Mouse (Mus musculus): ENCODE results near the gene Lrig3. TPM values are rescaled to one million over a fixed set of nuclear protein-coding genes. Genes with fewer than 3 reads are reported as not detected.
A peak's percentile ranks its signal among the peaks of the same experiment; 100 is the strongest.

Lrig3 gene
- total RNA-seq (2021) = 1 to 10 TPM; 3.0 TPM

- intact Hi-C loops (cut with DNase I) = no loop called here
- peak; percentile 81 to 87 for DNase-seq
These were observed at the start of gene Lrig3 for GRCm38 (mm10) chr10:125965968-125966480. Gene Lrig3 (plus strand): TSS chr10:125966168.

DNA sequence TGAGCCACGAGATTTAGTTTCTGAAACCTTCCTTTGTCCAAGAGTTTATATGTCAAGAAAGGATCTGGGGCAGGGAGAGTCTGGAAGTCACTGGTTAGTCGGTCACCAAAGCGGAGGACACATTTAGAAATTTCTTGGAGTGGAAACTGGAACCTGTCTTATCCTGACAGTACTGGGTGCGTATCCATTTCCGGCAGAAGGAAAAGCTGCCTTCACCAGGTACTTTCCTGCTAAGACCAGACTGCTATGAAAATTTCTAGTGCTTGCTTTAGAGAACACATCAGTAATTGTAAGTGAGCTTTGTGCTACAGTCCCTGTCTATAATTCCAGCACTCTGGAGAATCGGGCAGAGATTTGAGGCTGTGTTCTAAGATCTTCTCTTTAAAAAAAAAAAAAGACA, 49.2 kb upstream of the Lrig3 start:
- intact Hi-C loops (cut with DNase I) = no loop called here
- no peak for DNase-seq

GRCm38 (mm10) chr10:125917436-125917871, 48.5 kb upstream of the Lrig3 start:
- no peak for DNase-seq
- intact Hi-C loops (cut with DNase I) = no loop called here

DNA sequence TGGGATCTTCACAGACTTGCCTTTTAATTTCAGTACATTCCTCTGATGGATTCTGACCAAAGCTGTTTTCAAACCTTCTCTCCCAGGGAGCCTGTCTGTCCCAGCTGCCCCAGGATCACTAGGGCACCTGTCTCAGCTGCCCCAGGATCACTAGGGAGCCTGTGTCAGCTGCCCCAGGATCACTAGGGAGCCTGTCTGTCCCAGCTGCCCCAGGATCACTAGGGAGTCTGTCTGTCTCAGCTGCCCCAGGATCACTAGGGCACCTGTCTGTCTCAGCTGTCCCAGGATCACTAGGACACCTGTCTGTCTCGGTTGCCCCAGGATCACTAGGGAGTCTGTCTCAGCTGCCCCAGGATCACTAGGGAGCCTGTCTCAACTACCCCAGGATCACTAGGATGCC, 47.0 kb upstream of the Lrig3 start:
- no peak for DNase-seq
- intact Hi-C loops (cut with DNase I) = no loop called here

- intact Hi-C loops (cut with DNase I) = no loop called here
- no peak for DNase-seq
These were observed 44.1 kb upstream of the Lrig3 start for GRCm38 (mm10) chr10:125921654-125922446.

DNA sequence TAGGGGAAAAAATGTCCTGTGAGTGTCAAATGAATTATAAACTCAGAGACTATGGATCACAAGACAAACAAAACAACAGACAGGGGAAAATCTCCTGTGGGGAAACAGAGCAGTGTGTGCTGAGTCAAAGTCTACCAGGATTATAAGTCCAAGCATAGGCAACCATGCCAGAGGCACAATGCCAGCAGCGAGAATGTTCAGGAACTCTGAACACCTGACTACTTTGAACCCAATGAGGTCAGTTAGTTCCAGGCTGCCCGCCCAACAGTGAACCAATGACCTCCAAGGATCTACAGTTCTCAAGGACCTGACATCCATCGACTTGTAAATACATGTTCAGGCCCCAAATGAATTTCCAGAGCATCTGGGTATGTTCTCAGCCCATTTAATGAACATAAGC, 36.0 kb upstream of the Lrig3 start:
- no peak for DNase-seq
- intact Hi-C loops (cut with DNase I) = no loop called here

GRCm38 (mm10) chr10:125933388-125933787, 32.6 kb upstream of the Lrig3 start:
- no peak for DNase-seq

DNA sequence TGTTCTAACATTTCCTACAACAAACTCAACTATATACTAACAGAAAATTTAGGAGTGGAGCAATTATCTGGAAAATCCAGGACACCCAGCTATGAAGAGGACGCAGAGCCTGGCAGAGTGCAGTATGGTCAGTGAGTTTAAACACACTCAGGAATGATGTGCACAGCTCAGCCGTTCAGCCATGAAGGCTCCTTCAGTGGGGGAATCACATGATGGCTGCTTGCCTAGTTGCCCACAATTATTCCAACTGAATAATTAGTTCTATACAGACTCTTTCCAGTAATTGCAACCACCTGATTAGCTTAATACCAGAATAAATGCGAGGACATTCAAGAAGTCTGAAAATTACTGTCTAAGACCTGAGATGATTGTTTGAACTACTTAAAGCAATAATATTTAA, 31.9 kb upstream of the Lrig3 start:
- intact Hi-C loops (cut with DNase I) = no loop called here
- DNase-seq = no peak

More at GRCm38 (mm10) chr10:125933388-125933787, 32.6 kb upstream of the Lrig3 start:
- intact Hi-C loops (cut with DNase I) = no loop called here

DNA sequence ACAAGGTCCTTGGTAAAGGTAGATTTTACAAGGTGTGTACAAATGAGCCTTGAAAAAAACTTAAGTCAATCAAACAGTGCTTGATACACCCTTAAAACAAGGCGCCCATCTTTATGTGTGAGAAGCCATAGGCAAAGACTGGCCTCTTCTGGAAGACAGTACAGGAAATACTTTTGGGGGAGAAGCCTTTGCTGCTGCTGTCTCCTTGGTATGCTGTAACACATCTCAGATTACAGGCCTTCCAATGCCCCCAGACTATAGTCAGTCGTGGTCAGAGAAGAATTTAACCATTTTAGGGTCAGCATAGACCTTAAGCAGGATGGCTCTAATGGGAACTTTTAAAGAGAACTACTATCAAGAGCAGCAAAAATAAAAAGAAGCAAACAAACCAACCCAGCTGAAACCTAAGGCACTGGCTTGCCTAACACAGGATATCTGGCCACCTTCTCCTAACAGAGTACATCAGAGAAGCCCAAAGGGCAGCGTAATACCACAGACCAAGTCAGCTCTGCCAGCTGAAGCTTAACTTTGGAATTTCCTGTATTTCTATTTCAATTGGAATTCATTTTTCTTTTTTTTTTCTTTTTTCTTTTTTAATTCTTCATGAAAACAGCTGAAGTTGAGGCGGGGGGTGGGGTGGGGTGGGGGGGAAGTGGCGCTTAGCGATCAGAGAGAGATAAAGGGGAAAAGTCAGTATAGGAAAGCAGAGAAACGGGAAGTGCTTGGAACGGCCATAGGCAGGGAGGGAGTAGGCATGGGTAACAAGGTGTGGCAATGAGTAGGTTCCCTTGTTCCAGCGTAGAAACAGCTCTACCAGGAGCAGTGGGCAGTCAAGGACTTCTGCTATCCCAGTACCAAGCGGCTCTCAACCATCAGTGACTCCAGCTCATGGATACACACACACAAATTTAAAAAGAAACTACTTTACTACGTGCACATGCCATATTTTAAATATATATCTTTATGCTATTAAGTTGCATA, 28.2 kb upstream of the Lrig3 start:
- intact Hi-C loops (cut with DNase I) = no loop called here
- DNase-seq = no peak

- DNase-seq = no peak
- intact Hi-C loops (cut with DNase I) = no loop called here
These were observed 27.2 kb upstream of the Lrig3 start for GRCm38 (mm10) chr10:125938528-125939402.

GRCm38 (mm10) chr10:125940316-125941059, 25.5 kb upstream of the Lrig3 start:
- intact Hi-C loops (cut with DNase I) = no loop called here
- no peak for DNase-seq

- intact Hi-C loops (cut with DNase I) = no loop called here
- no peak for DNase-seq
These were observed 22.9 kb upstream of the Lrig3 start for GRCm38 (mm10) chr10:125943098-125943497.

GRCm38 (mm10) chr10:125944762-125945504, 21.0 kb upstream of the Lrig3 start:
- intact Hi-C loops (cut with DNase I) = no loop called here
- no peak for DNase-seq

DNA sequence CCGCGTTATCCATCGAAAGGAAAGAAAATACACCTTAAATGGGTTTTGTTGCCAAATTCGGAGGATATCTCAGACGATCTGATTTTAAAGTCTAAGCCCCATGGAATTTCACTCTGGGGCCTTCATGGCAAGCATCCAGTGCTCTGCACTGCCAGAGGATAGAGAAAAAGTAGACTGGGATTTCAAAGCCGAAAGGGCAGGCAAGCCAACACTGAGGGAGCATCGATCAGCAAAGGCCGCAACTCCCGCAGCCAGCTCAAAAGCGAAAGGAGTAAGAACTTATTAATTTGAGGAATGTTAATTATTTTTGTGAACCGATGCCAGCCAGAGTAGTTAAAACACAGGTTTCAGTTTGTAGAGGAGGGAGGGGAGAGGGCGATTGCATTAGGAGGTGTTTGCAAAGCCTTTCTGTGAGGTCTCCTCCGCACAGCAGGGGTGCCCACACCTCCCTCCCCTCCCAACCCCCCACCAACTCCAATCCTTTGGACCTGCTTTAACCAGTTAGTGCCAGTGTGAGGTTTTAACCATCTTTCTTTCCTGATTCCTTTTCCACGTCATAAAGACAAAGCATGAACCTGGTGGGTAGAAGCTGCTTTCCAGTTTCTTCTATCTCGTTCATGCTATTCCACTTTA, 17.0 kb upstream of the Lrig3 start:
- no peak for DNase-seq
- intact Hi-C loops (cut with DNase I) = no loop called here

DNA sequence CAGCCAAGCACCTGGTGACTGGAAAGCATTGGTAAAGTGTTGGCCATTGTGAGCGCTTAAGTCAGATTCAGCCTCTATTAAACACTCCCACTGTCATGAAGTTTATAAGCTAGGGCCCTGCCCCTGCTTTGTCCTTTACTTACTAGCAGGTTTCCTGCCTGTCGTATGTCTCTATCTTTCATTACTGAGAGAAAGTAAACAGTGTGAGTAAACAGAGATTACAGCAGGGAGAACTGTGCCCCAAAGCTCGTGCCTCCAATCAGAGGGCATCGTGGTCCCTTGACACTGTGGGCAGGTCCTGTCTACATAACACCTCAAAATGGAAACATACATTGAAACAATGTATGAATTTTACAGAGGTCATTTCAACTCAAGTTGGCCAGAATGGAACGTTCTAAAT, 14.3 kb upstream of the Lrig3 start:
- intact Hi-C loops (cut with DNase I) = no loop called here
- DNase-seq = no peak

- intact Hi-C loops (cut with DNase I) = no loop called here
These were observed 11.6 kb upstream of the Lrig3 start for GRCm38 (mm10) chr10:125954343-125954742.

GRCm38 (mm10) chr10:125954747-125955530, 11.0 kb upstream of the Lrig3 start:
- intact Hi-C loops (cut with DNase I) = no loop called here
- no peak for DNase-seq

More at GRCm38 (mm10) chr10:125954343-125954742, 11.6 kb upstream of the Lrig3 start:
- DNase-seq = no peak

All from heart, postnatal 10 days (tissue).